Mouse (Mus musculus): Measurements from ENCODE around the gene Hist1h3f. TPM values are rescaled to one million over a fixed set of nuclear protein-coding genes. Genes with fewer than 3 reads are reported as not detected.
"Not testable (repeated sequence)": the region's sequence is repeated elsewhere in the genome, so short reads cannot be mapped to it uniquely, and the experiment has no call there.

The Hist1h3f gene
- total and polyA plus RNA-seq, 2 experiments from 2014 or later = 0.21 to 239 TPM

GRCm38 (mm10) chr13:23551146-23551834 lies 7.4 kb downstream of the Hist1h3f start, which contains the start of gene Hist1h4f:
Gene Hist1h4f, minus strand, starts transcription at chr13:23551648.
- H3K27me3 ChIP-seq (ENCODE audit: insufficient read depth, low read length); H3K36me3 ChIP-seq (ENCODE audit: insufficient read depth, low read length); H3K9me3 ChIP-seq (ENCODE audit: low read length); H3K4me1 ChIP-seq (ENCODE audit: insufficient read depth, low read length): not testable (repeated sequence)
- WGBS = under 1% methylated on average over 42 of the region's 47 CpGs
- peak; percentile 97 for DNase-seq (ENCODE audit: low spot score)
- Histone ChIP-seq H3K4me3 (ENCODE audit: low read depth, low read length) (peak within 1 kb of the TSS; percentile 42), H3K27ac (ENCODE audit: low read depth, low read length) (peak within 1 kb of the TSS; percentile 77; the same call in 1 of the 2 replicates), H3K4me2 (ENCODE audit: low read depth, low read length, poor library complexity, severe bottlenecking) (peak within 1 kb of the TSS; percentile 59), H3K9ac (replicated peaks; ENCODE audit: low read length, poor library complexity, severe bottlenecking) (peak within 1 kb of the TSS; percentile 39)
- TF ChIP-seq CTCF (IDR thresholded peaks at IDR 0.05) = peak; percentile 74
- peak; percentile 92 for ATAC-seq (ENCODE audit: low FRiP score)

- ATAC-seq (ENCODE audit: low FRiP score) (no peak), DNase-seq (ENCODE audit: low spot score) (no peak)
- Histone ChIP-seq H3K27me3 (ENCODE audit: insufficient read depth, low read length) (no peaks in the 10 kb centered on the region), H3K9ac (replicated peaks; ENCODE audit: low read length, poor library complexity, severe bottlenecking) (no peak overlapping the region), H3K9me3 (ENCODE audit: low read length) (no peaks in the 10 kb centered on the region), H3K4me2 (ENCODE audit: low read depth, low read length, poor library complexity, severe bottlenecking) (peak overlapping the region; percentile 59), H3K36me3 (ENCODE audit: insufficient read depth, low read length) (no peaks in the 10 kb centered on the region), H3K27ac (ENCODE audit: low read depth, low read length) (peak overlapping the region; percentile 77; the same call in 1 of the 2 replicates), H3K4me3 (ENCODE audit: low read depth, low read length) (peak overlapping the region; percentile 42), H3K4me1 (ENCODE audit: insufficient read depth, low read length) (peaks cover 7% of the 10 kb centered on the region; the same call in 1 of the 2 replicates)
- WGBS = 49% methylated on average over 8 of the region's 8 CpGs
- TF ChIP-seq CTCF (IDR thresholded peaks at IDR 0.05) = no peak
These were observed 8.4 kb downstream of the Hist1h3f start for GRCm38 (mm10) chr13:23551931-23552914.

DNA sequence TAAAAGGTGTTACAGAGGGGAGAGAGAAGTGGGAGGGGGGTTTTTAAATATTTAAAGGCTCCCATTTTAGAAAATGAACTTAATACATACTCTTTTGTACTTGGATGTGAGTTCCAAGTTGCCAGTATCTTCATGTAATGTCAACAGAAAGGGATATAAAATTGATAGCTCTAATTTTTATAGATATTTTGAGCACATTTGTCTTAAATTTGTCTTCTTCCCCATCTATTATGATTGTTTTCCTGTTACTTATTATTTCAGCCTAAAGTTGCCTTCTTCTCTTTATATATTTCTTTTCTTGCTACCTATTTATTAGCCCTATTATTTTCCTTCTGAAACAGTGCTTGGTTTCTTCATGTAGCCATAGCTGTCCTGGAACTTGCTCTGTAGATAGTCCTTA lies 9.1 kb downstream of the Hist1h3f start, which contains the start of gene Hist1h1d:
Gene Hist1h1d (plus strand): TSS at position 301 of the 400 bp plus-strand sequence.
- H3K27ac ChIP-seq (ENCODE audit: low read depth, low read length) = no peak within 1 kb of the TSS
- H3K4me2 ChIP-seq (ENCODE audit: low read depth, low read length, poor library complexity, severe bottlenecking) = 0 out of 2 replicates have a peak within 1 kb of the TSS, but pooled peaks have one; percentile 59
- TF ChIP-seq CTCF (IDR thresholded peaks at IDR 0.05) = no peak

DNA sequence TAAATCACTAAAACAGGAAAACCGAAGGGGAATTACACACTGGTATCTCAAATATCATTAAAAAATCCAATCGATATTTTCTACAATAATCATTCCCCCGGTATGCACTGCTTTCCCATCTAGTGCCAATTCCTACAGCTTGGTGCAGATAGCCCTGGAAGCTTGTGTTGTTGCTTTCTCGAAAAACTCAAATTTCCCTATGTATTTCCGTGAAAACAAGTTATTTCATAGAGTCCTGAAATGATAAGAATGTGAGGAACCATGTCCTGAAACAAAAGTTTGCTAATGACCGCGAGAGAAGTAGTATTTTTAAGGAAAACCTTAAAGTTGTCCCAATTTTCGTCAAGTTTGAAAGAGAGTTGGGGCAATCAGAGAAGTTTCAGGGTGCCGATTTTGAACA lies 10.5 kb downstream of the Hist1h3f start:
- DNase-seq (ENCODE audit: low spot score) (no peak), ATAC-seq (ENCODE audit: low FRiP score) (no peak)
- H3K9me3 ChIP-seq (ENCODE audit: low read length) = no peaks in the 10 kb centered on the region
- H3K9ac ChIP-seq (replicated peaks; ENCODE audit: low read length, poor library complexity, severe bottlenecking) = no peak overlapping the region
- H3K36me3 ChIP-seq (ENCODE audit: insufficient read depth, low read length) = no peaks in the 10 kb centered on the region
- peak overlapping the region; percentile 48 for H3K4me3 ChIP-seq (ENCODE audit: low read depth, low read length)
- 0 out of 2 replicates have a peak overlapping the region, but pooled peaks have one; percentile 43 for H3K27ac ChIP-seq (ENCODE audit: low read depth, low read length)
- WGBS = 18% methylated on average over 9 of the region's 9 CpGs
- no peak for TF ChIP-seq CTCF (IDR thresholded peaks at IDR 0.05)
- peak overlapping the region; percentile 97 for H3K4me2 ChIP-seq (ENCODE audit: low read depth, low read length, poor library complexity, severe bottlenecking)
- H3K27me3 ChIP-seq (ENCODE audit: insufficient read depth, low read length) = no peaks in the 10 kb centered on the region
- peaks cover 7% of the 10 kb centered on the region; the same call in 1 of the 2 replicates for H3K4me1 ChIP-seq (ENCODE audit: insufficient read depth, low read length)

More for the DNA sequence above, 9.1 kb downstream of the Hist1h3f start, which contains the start of gene Hist1h1d:
- Histone ChIP-seq H3K9ac (replicated peaks; ENCODE audit: low read length, poor library complexity, severe bottlenecking) (no peak within 1 kb of the TSS), H3K27me3 (ENCODE audit: insufficient read depth, low read length) (no peaks in the 10 kb centered on the region), H3K4me3 (ENCODE audit: low read depth, low read length) (no peak within 1 kb of the TSS), H3K9me3 (ENCODE audit: low read length) (no peaks in the 10 kb centered on the region), H3K4me1 (ENCODE audit: insufficient read depth, low read length) (peaks cover 7% of the 10 kb centered on the region; the same call in 1 of the 2 replicates), H3K36me3 (ENCODE audit: insufficient read depth, low read length) (no peaks in the 10 kb centered on the region)
- no peak for ATAC-seq (ENCODE audit: low FRiP score)
- DNase-seq (ENCODE audit: low spot score) = no peak

DNA sequence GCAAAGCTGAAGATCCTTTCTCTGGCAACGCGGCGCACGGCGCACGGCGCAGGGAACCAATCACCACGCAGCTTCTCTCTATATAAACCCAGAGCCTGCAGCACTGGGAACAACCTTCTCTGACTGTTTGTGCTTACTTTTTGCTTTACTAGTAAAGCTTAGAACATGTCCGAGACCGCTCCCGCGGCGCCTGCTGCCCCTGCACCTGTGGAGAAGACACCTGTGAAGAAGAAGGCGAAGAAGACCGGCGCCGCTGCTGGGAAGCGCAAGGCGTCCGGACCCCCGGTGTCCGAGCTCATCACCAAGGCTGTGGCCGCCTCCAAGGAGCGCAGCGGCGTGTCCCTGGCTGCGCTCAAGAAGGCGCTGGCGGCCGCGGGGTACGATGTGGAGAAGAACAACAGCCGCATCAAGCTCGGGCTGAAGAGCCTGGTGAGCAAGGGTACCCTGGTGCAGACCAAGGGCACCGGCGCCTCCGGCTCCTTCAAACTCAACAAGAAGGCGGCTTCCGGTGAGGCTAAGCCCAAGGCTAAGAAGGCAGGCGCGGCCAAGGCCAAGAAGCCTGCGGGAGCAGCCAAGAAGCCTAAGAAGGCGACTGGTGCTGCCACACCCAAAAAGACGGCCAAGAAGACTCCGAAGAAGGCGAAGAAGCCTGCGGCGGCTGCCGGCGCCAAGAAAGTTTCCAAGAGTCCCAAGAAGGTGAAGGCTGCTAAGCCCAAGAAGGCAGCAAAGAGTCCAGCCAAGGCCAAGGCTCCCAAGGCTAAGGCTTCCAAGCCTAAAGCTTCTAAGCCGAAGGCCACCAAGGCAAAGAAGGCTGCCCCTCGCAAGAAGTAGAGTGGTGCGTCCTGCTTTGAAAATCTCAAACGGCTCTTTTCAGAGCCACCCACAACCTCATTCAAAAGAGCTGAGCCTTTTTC lies 11.3 kb downstream of the Hist1h3f start:
- TF ChIP-seq CTCF (IDR thresholded peaks at IDR 0.05) = no peak
- under 1% methylated on average over 54 of the region's 54 CpGs for WGBS
- peak; percentile 71 for ATAC-seq (ENCODE audit: low FRiP score)
- Histone ChIP-seq H3K4me3 (ENCODE audit: low read depth, low read length) (peak overlapping the region; percentile 48), H3K36me3 (ENCODE audit: insufficient read depth, low read length) (no peaks in the 10 kb centered on the region), H3K9ac (replicated peaks; ENCODE audit: low read length, poor library complexity, severe bottlenecking) (peak overlapping the region; percentile 51), H3K4me1 (ENCODE audit: insufficient read depth, low read length) (peaks cover 7% of the 10 kb centered on the region; the same call in 1 of the 2 replicates), H3K27ac (ENCODE audit: low read depth, low read length) (peak overlapping the region; percentile 70), H3K4me2 (ENCODE audit: low read depth, low read length, poor library complexity, severe bottlenecking) (peak overlapping the region; percentile 97), H3K9me3 (ENCODE audit: low read length) (no peaks in the 10 kb centered on the region), H3K27me3 (ENCODE audit: insufficient read depth, low read length) (no peaks in the 10 kb centered on the region)
- DNase-seq (ENCODE audit: low spot score) = peak; percentile 84
